Mouse (Mus musculus) liver, embryonic 13.5 days (tissue): ENCODE data around the gene Tmem8b. TPM values are rescaled to one million over a fixed set of nuclear protein-coding genes. Genes with fewer than 3 reads are reported as not detected.

Experiments
- ATAC-seq: fragments of 200-750 bp; cut with Nextera tagmentation; 2 replicates; pipeline ENCODE4 v1.8.0; 2017; ENCODE audit warnings: low read depth, mild to moderate bottlenecking, moderate number of reproducible peaks, moderate library complexity
- DNase-seq: peaks from one replicate; pipeline ENCODE4 v3.0.0; 2022
- H3K27ac ChIP-seq: fragments of 300-500 bp; sonication (generic); 2 replicates; pipeline ENCODE4 v1.5.1; 2015; ENCODE audit warnings: moderate library complexity, mild to moderate bottlenecking, inconsistent platforms
- H3K27me3 ChIP-seq: fragments of 300-500 bp; sonication (generic); 2 replicates; pipeline ENCODE4 v1.6.1; 2015; ENCODE audit warnings: mild to moderate bottlenecking, inconsistent platforms
- H3K36me3 ChIP-seq: fragments of 300-500 bp; sonication (generic); 2 replicates; pipeline ENCODE4 v1.6.1; 2015; ENCODE audit warnings: mild to moderate bottlenecking, inconsistent platforms
- H3K4me1 ChIP-seq: fragments of 300-500 bp; sonication (generic); replicated peaks from 2 replicates; pipeline ENCODE4 v1.6.1; 2015; ENCODE audit warnings: inconsistent platforms
- H3K4me2 ChIP-seq: fragments of 300-500 bp; sonication (generic); 2 replicates; pipeline ENCODE4 v1.6.1; 2015; ENCODE audit warnings: inconsistent platforms, mild to moderate bottlenecking, moderate library complexity
- H3K4me3 ChIP-seq: fragments of 300-500 bp; sonication (generic); replicated peaks from 2 replicates; pipeline ENCODE4 v1.5.1; 2015; ENCODE audit warnings: mild to moderate bottlenecking, inconsistent platforms
- H3K9ac ChIP-seq: fragments of 300-500 bp; sonication (generic); 2 replicates; pipeline ENCODE4 v1.6.1; 2015; ENCODE audit warnings: mild to moderate bottlenecking, inconsistent platforms
- H3K9me3 ChIP-seq: fragments of 300-500 bp; sonication (generic); replicated peaks from 2 replicates; pipeline ENCODE4 v1.6.1; 2016; ENCODE audit warnings: inconsistent platforms
- WGBS: fragments of 180-500 bp; shearing (Covaris S2); methylation state at CpG from one replicate; pipeline ENCODE4 v1.1.7; 2015; ENCODE audit not compliant: insufficient replicate concordance; 5-methylcytosine and 5-hydroxymethylcytosine counted together
- polyA plus RNA-seq: library from polyadenylated mRNA; unstranded; fragments of >200 nt; fragmentation: Nextera tagmentation; extraction: Ambion mirVana; gene quantifications from 2 replicates; pipeline ENCODE4 v1.2.1, GENCODE M21; 2015

Tmem8b gene
- polyA plus RNA-seq, 1 experiment from 2014 or later: 0.23 TPM

GRCm38 (mm10) chr4:43666412-43666811, 2.4 kb upstream of the Tmem8b start:
- Histone ChIP-seq H3K27ac (no peak overlapping the region), H3K4me2 (no peak overlapping the region), H3K4me1 (peaks cover 22% of the 10 kb centered on the region), H3K9me3 (no peaks in the 10 kb centered on the region), H3K36me3 (no peaks in the 10 kb centered on the region), H3K4me3 (no peak overlapping the region), H3K9ac (no peak overlapping the region), H3K27me3 (peaks cover 76% of the 10 kb centered on the region)
- DNase-seq (no peak), ATAC-seq (no peak)
- WGBS: 12% methylated on average over 4 of the region's 4 CpGs

GRCm38 (mm10) chr4:43669428-43669794, 640 bp downstream of the Tmem8b start:
- ATAC-seq: peak; percentile 76
- peak overlapping the region; percentile 95 for H3K4me2 ChIP-seq
- peak overlapping the region; percentile 80 for H3K4me3 ChIP-seq
- H3K27me3 ChIP-seq: peaks cover 49% of the 10 kb centered on the region
- no peak overlapping the region for H3K27ac ChIP-seq
- no peaks in the 10 kb centered on the region for H3K9me3 ChIP-seq
- peak overlapping the region; percentile 82 for H3K9ac ChIP-seq
- DNase-seq: peak; percentile 61
- peaks cover 22% of the 10 kb centered on the region for H3K4me1 ChIP-seq
- under 1% methylated on average over 25 of the region's 25 CpGs for WGBS
- H3K36me3 ChIP-seq: no peaks in the 10 kb centered on the region

- Histone ChIP-seq H3K27ac (no peak overlapping the region), H3K9ac (no peak overlapping the region), H3K27me3 (peaks cover 22% of the 10 kb centered on the region), H3K4me1 (peaks cover 19% of the 10 kb centered on the region), H3K9me3 (no peaks in the 10 kb centered on the region), H3K36me3 (no peaks in the 10 kb centered on the region), H3K4me2 (no peak overlapping the region), H3K4me3 (no peak overlapping the region)
- no peak for ATAC-seq
- 9% methylated on average over 2 of the region's 2 CpGs for WGBS
- DNase-seq: peak; percentile 69
These were observed 3.3 kb downstream of the Tmem8b start for GRCm38 (mm10) chr4:43672070-43672469.

DNA sequence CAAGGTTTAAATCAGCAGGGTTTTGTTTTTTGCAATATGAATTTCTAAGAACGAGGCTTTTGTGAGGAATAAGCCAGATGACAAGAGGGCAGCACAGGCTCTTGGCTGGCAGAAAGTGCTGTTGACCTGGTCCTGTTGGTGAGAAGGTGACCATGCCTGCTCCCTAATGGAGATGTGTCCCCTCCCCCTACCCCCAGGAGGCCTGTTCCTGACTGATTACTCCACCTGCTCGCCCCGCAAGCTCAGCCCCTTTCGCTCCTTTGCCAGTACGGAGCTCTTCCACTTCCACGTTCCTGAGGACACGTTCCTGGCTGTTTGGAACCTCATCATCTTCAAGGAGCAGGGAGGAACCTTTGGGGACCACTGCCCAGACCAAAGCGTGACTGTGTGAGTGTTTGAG, 4.9 kb downstream of the Tmem8b start:
- WGBS: 64% methylated on average over 8 of the region's 8 CpGs

GRCm38 (mm10) chr4:43674974-43675373, 6.2 kb downstream of the Tmem8b start:
- no peak for ATAC-seq
- H3K27me3 ChIP-seq: peaks cover 10% of the 10 kb centered on the region
- WGBS: 57% methylated on average over 5 of the region's 5 CpGs

More for the DNA sequence above, 4.9 kb downstream of the Tmem8b start:
- Histone ChIP-seq H3K27ac (no peak overlapping the region), H3K27me3 (peaks cover 16% of the 10 kb centered on the region), H3K4me1 (peaks cover 11% of the 10 kb centered on the region), H3K9ac (no peak overlapping the region), H3K4me3 (no peak overlapping the region), H3K4me2 (no peak overlapping the region), H3K9me3 (no peaks in the 10 kb centered on the region), H3K36me3 (no peaks in the 10 kb centered on the region)
- no peak for DNase-seq
- ATAC-seq: no peak

GRCm38 (mm10) chr4:43675608-43676007, 6.8 kb downstream of the Tmem8b start:
- WGBS: 49% methylated on average over 4 of the region's 4 CpGs
- no peak overlapping the region for H3K27ac ChIP-seq
- no peak for ATAC-seq
- no peaks in the 10 kb centered on the region for H3K9me3 ChIP-seq
- no peaks in the 10 kb centered on the region; the same call in 1 of the 2 replicates for H3K4me1 ChIP-seq
- no peaks in the 10 kb centered on the region for H3K36me3 ChIP-seq
- H3K4me3 ChIP-seq: no peak overlapping the region
- H3K9ac ChIP-seq: no peak overlapping the region
- peaks cover 4% of the 10 kb centered on the region; the same call in 1 of the 2 replicates for H3K27me3 ChIP-seq
- DNase-seq: no peak
- no peak overlapping the region for H3K4me2 ChIP-seq

More at GRCm38 (mm10) chr4:43674974-43675373, 6.2 kb downstream of the Tmem8b start:
- Histone ChIP-seq H3K4me3 (no peak overlapping the region), H3K36me3 (no peaks in the 10 kb centered on the region), H3K9ac (no peak overlapping the region), H3K4me1 (peaks cover 2% of the 10 kb centered on the region), H3K27ac (no peak overlapping the region), H3K4me2 (no peak overlapping the region), H3K9me3 (no peaks in the 10 kb centered on the region)
- DNase-seq: no peak

DNA sequence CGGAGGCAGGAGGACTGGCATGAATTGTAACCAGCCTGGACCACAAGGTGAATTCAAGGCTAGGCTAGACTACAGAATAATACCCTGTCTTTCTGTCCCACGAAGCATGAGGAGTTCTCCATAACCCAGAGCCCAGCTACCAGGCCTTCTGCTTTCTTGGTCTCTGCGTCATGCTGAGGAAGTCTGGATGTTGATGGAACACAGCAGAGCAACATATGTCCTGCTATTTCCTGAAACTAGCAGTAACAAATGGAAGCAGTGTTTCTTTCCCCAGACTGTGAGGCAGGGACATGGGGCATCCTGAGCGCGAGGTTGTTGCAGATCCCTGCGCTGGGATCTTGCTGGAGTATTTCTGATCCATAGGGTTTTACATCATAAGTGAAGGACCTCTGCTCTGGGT, 9.8 kb downstream of the Tmem8b start:
- DNase-seq: no peak
- H3K27ac ChIP-seq: no peak overlapping the region
- H3K9me3 ChIP-seq: no peaks in the 10 kb centered on the region
- no peak overlapping the region for H3K9ac ChIP-seq
- H3K4me2 ChIP-seq: no peak overlapping the region
- H3K4me3 ChIP-seq: no peak overlapping the region
- ATAC-seq: no peak
- no peaks in the 10 kb centered on the region; the same call in 1 of the 2 replicates for H3K4me1 ChIP-seq
- H3K36me3 ChIP-seq: no peaks in the 10 kb centered on the region
- WGBS: 80% methylated on average over 6 of the region's 6 CpGs
- no peaks in the 10 kb centered on the region for H3K27me3 ChIP-seq

DNA sequence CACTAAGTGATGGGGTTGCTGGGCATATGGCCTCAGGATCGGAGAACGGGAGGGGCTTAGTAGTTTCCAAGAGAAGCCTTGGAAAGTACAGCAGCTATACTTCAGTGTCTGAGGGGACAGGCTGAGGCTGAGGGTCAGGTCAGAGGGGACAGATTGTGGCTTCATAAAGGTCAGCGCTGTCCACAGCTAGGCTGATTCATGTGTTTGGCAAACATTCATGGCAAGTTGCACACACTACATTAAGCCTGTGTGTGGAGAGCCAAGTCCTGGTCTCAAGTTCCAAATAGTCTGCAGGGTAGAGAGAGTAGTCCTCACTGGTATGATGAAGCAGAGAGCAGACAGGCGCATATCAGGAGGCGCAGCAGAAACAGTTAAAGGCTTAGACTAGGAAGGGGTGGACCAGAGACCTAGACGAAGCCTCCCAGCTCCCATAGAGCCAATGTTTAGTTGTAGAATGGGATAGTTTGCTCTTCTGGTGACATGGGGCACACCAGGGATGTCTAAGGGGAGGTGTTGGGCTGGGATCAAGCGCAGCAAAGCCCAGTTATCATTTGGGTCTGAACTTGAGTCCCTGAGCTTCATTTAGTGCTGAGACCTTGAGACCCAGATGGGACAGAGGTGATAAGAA, 10.8 kb downstream of the Tmem8b start:
- Histone ChIP-seq H3K4me1 (no peaks in the 10 kb centered on the region; the same call in 1 of the 2 replicates), H3K27ac (no peak overlapping the region), H3K36me3 (no peaks in the 10 kb centered on the region), H3K4me3 (no peak overlapping the region), H3K27me3 (no peaks in the 10 kb centered on the region), H3K9me3 (no peaks in the 10 kb centered on the region), H3K9ac (no peak overlapping the region), H3K4me2 (no peak overlapping the region)
- WGBS: 73% methylated on average over 7 of the region's 7 CpGs
- DNase-seq: no peak
- no peak for ATAC-seq

- no peak overlapping the region for H3K4me2 ChIP-seq
- no peaks in the 10 kb centered on the region for H3K27me3 ChIP-seq
- H3K36me3 ChIP-seq: no peaks in the 10 kb centered on the region
- no peak overlapping the region for H3K4me3 ChIP-seq
- DNase-seq: no peak
- no peak for ATAC-seq
- H3K9ac ChIP-seq: no peak overlapping the region
- 83% methylated on average over 17 of the region's 17 CpGs for WGBS
- peaks cover 26% of the 10 kb centered on the region for H3K4me1 ChIP-seq
- no peaks in the 10 kb centered on the region for H3K9me3 ChIP-seq
- no peak overlapping the region for H3K27ac ChIP-seq
These were observed 21.2 kb downstream of the Tmem8b start for GRCm38 (mm10) chr4:43690021-43690420.

DNA sequence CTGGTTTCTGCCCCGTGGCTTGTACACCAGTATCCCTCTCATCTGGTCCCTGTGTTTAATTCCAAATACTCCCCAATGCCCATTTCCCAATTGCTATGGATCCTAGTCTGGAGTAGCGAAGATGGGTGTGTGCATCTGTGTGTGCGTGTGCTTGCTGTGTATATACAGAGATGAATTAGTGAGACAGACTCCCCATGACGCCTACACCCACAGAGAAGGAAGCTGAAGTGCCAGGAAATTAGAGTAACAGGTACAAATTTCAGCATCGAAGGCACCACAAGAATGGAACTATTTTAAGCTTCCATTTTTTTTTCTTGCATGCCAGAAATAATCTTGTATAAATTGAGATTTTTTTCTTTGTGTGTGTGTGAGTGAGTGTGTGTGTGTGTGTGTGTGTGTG, 22.3 kb downstream of the Tmem8b start:
- WGBS: 62% methylated on average over 5 of the region's 5 CpGs
- no peak for DNase-seq
- Histone ChIP-seq H3K27ac (no peak overlapping the region), H3K36me3 (no peaks in the 10 kb centered on the region), H3K9me3 (no peaks in the 10 kb centered on the region), H3K4me1 (peaks cover 35% of the 10 kb centered on the region), H3K4me2 (no peak overlapping the region), H3K27me3 (no peaks in the 10 kb centered on the region), H3K9ac (no peak overlapping the region), H3K4me3 (no peak overlapping the region)
- no peak for ATAC-seq

- Histone ChIP-seq H3K9ac (no peak overlapping the region), H3K36me3 (no peaks in the 10 kb centered on the region), H3K4me1 (peaks cover 35% of the 10 kb centered on the region), H3K4me3 (no peak overlapping the region), H3K4me2 (no peak overlapping the region), H3K27ac (no peak overlapping the region), H3K27me3 (peaks cover 10% of the 10 kb centered on the region), H3K9me3 (no peaks in the 10 kb centered on the region)
- WGBS: 17% methylated on average over 5 of the region's 5 CpGs
- DNase-seq: no peak
- ATAC-seq: peak; percentile 50
These were observed 25.1 kb downstream of the Tmem8b start for GRCm38 (mm10) chr4:43693806-43694241.
